ENCODE assay signal across 23 mouse cellular contexts in genomic region chr5:135493095-135493494, GRCm38 (mm10). TPM values are rescaled to one million over a fixed set of nuclear protein-coding genes. Genes with fewer than 3 reads are reported as not detected.
DNase-seq lines count a peak whose midpoint lies in the region; ATAC-seq and TF ChIP-seq lines count a peak whose summit lies in the region.
"Had no signal": no experiment of that assay in that cellular context is flagged by ENCODE, and none has a peak within 500 bp of the region (broad histone marks: within the 10 kb centered on the region; RNA-seq: fewer than 3 reads in every experiment).

No protein-coding gene starts in this region.

- 68% methylated on average over 3 of the region's 3 CpGs for WGBS in kidney, embryonic 15.5 days
- 85% methylated on average over 3 of the region's 3 CpGs for WGBS in kidney, embryonic 16.5 days
- 89% methylated on average over 3 of the region's 3 CpGs for WGBS in hindbrain, embryonic 13.5 days

- H3K9me3 ChIP-seq in kidney, embryonic 15.5 days (replicated peaks), result no peaks in the 10 kb centered on the region
- H3K9me3 ChIP-seq in kidney, embryonic 16.5 days (ENCODE audit: low read length), result no peaks in the 10 kb centered on the region
- H3K9me3 ChIP-seq in hindbrain, embryonic 13.5 days, result no peaks in the 10 kb centered on the region
- H3K9me3 ChIP-seq: embryonic facial prominence, embryonic 13.5 days; forebrain, embryonic 15.5 days; G1E; heart, embryonic 10.5 days; limb, embryonic 10.5 days; liver, embryonic 12.5 days; midbrain, embryonic 10.5 days had no signal

- H3K27ac ChIP-seq in gastrocnemius, adult 2 months, result 0 out of 2 replicates have a peak overlapping the region, but pooled peaks have one; percentile 43
- H3K27ac ChIP-seq in kidney, embryonic 15.5 days, result 0 out of 2 replicates have a peak overlapping the region, but pooled peaks have one; percentile 4
- H3K27ac ChIP-seq in kidney, embryonic 16.5 days (ENCODE audit: low read length), result no peak overlapping the region
- H3K27ac ChIP-seq in hindbrain, embryonic 13.5 days, result no peak overlapping the region
- H3K27ac ChIP-seq: embryonic facial prominence, embryonic 13.5 days; forebrain, embryonic 15.5 days; heart, embryonic 10.5 days; hindbrain, postnatal 0 days; limb, embryonic 10.5 days; liver, embryonic 12.5 days; macrophage had no signal

- no peak overlapping the region for H3K9ac ChIP-seq in kidney, embryonic 15.5 days
- no peak overlapping the region for H3K9ac ChIP-seq in kidney, embryonic 16.5 days (replicated peaks; ENCODE audit: low read length)
- no peak overlapping the region for H3K9ac ChIP-seq in hindbrain, embryonic 13.5 days
- H3K9ac ChIP-seq: embryonic facial prominence, embryonic 13.5 days; forebrain, embryonic 15.5 days; liver, embryonic 12.5 days had no signal

- no peak for ATAC-seq in kidney, embryonic 15.5 days (replicated peaks; ENCODE audit: low FRiP score)
- ATAC-seq in kidney, embryonic 16.5 days (ENCODE audit: low FRiP score, low TSS enrichment), result no peak
- ATAC-seq in hindbrain, embryonic 13.5 days (ENCODE audit: low FRiP score), result no peak
- ATAC-seq: forebrain, embryonic 15.5 days; hindbrain, postnatal 0 days; intestine, postnatal 0 days; liver, embryonic 12.5 days had no signal

- H3K4me1 ChIP-seq in kidney, embryonic 15.5 days, result peaks cover 32% of the 10 kb centered on the region
- peaks cover 12% of the 10 kb centered on the region for H3K4me1 ChIP-seq in kidney, embryonic 16.5 days (ENCODE audit: insufficient read depth, low read length)
- H3K4me1 ChIP-seq in hindbrain, embryonic 13.5 days (replicated peaks), result peaks cover 20% of the 10 kb centered on the region

- no peak overlapping the region for H3K4me2 ChIP-seq in kidney, embryonic 15.5 days
- H3K4me2 ChIP-seq in kidney, embryonic 16.5 days (replicated peaks; ENCODE audit: low read depth, low read length), result no peak overlapping the region
- no peak overlapping the region for H3K4me2 ChIP-seq in hindbrain, embryonic 13.5 days
- H3K4me2 ChIP-seq: embryonic facial prominence, embryonic 13.5 days; forebrain, embryonic 15.5 days; liver, embryonic 12.5 days had no signal

- intact Hi-C loops in gastrocnemius, adult 2 months (cut with DNase I), result loop anchor here (5.0 kb wide), 1 partner anchor 66 kb away; no protein-coding TSS in a partner anchor
- intact Hi-C loops in gastrocnemius, postnatal 36 days (cut with DNase I), result loop anchor here (5.0 kb wide), 1 partner anchor 36 kb away; no protein-coding TSS in a partner anchor

- no peak for TF ChIP-seq CTCF in gastrocnemius, adult 2 months (IDR thresholded peaks at IDR 0.05)

- no peak for DNase-seq in gastrocnemius, adult 2 months
- no peak for DNase-seq in gastrocnemius, postnatal 36 days
- peak; percentile 86 for DNase-seq in Muller cell, postnatal 12 days (ENCODE audit: inconsistent ontology term)
- no peak for DNase-seq in ovary, postnatal 14 days (ENCODE audit: low spot score)
- DNase-seq: cerebellum, adult 9-10 months; gastrocnemius, postnatal 25 days; layer of hippocampus, adult 9-11 months; lung, adult 2 months; right cerebral cortex, postnatal 4 days; thymus, adult 2 months had no signal

- H3K27me3 ChIP-seq in kidney, embryonic 15.5 days, result no peaks in the 10 kb centered on the region
- no peaks in the 10 kb centered on the region for H3K27me3 ChIP-seq in kidney, embryonic 16.5 days (ENCODE audit: insufficient read depth, low read length)
- no peaks in the 10 kb centered on the region for H3K27me3 ChIP-seq in hindbrain, embryonic 13.5 days
- H3K27me3 ChIP-seq: embryonic facial prominence, embryonic 13.5 days; forebrain, embryonic 15.5 days had no signal

- no peaks in the 10 kb centered on the region for H3K36me3 ChIP-seq in kidney, embryonic 15.5 days
- no peaks in the 10 kb centered on the region for H3K36me3 ChIP-seq in kidney, embryonic 16.5 days (ENCODE audit: insufficient read depth, low read length)
- H3K36me3 ChIP-seq in hindbrain, embryonic 13.5 days, result no peaks in the 10 kb centered on the region
- H3K36me3 ChIP-seq: embryonic facial prominence, embryonic 13.5 days; forebrain, embryonic 15.5 days; G1E; limb, embryonic 10.5 days; liver, embryonic 12.5 days; midbrain, embryonic 10.5 days had no signal

- no peak overlapping the region for H3K4me3 ChIP-seq in gastrocnemius, adult 2 months
- H3K4me3 ChIP-seq in kidney, embryonic 15.5 days (replicated peaks), result no peak overlapping the region
- H3K4me3 ChIP-seq in kidney, embryonic 16.5 days (ENCODE audit: low read length), result no peak overlapping the region
- H3K4me3 ChIP-seq in hindbrain, embryonic 13.5 days, result no peak overlapping the region
- H3K4me3 ChIP-seq: embryonic facial prominence, embryonic 13.5 days; forebrain, embryonic 15.5 days; heart, embryonic 10.5 days; limb, embryonic 10.5 days; liver, embryonic 12.5 days; midbrain, embryonic 10.5 days had no signal

RNA-seq across cellular contexts. Expression of gene Hip1, which starts 51.8 kb away (rescaled TPM):
- total RNA-seq in gastrocnemius, adult 2 months (2021), result 10 to 100 TPM; 19.6 to 22.9 TPM
- 10 to 100 TPM; 23.5 to 25.4 TPM for total RNA-seq in gastrocnemius, postnatal 36 days (2021)
- polyA plus RNA-seq in kidney, embryonic 15.5 days (2015; fragmentation: Nextera tagmentation; extraction: Ambion mirVana), result 43.2 and 45.2 TPM in 2 replicates
- 37.1 and 48.9 TPM in 2 replicates for polyA plus RNA-seq in kidney, embryonic 16.5 days (2015; fragmentation: Nextera tagmentation; extraction: Ambion mirVana)
- polyA plus RNA-seq in hindbrain, embryonic 13.5 days (2015; fragmentation: Nextera tagmentation; extraction: Ambion mirVana), result 38.4 and 38.5 TPM in 2 replicates
- polyA plus RNA-seq: G1E had no signal

Comparison
In these comparisons a context has a peak if more than half of its experiments do, and no peak if none do; other contexts are left out.
1. H3K27ac ChIP-seq: peak in gastrocnemius, adult 2 months (single experiment) and kidney, embryonic 15.5 days (single experiment); none in kidney, embryonic 16.5 days (single experiment) and hindbrain, embryonic 13.5 days (single experiment).